Mouse (Mus musculus) heart, embryonic 13.5 days (tissue): ENCODE data around the gene Aen. TPM values are rescaled to one million over a fixed set of nuclear protein-coding genes. Genes with fewer than 3 reads are reported as not detected.

Source experiments
- ATAC-seq: fragments of 200-750 bp; cut with Nextera tagmentation; 2 replicates; pipeline ENCODE4 v1.8.0; 2017; ENCODE audit warnings: moderate TSS enrichment; ENCODE audit not compliant: insufficient number of reproducible peaks, low FRiP score, low TSS enrichment; ENCODE audit errors: extremely low read depth
- H3K27ac ChIP-seq: fragments of 300-500 bp; sonication (generic); replicated peaks from 2 replicates; pipeline ENCODE4 v1.5.1; 2015; ENCODE audit warnings: moderate library complexity, mild to moderate bottlenecking, inconsistent platforms
- H3K27me3 ChIP-seq: fragments of 300-500 bp; sonication (generic); replicated peaks from 2 replicates; pipeline ENCODE4 v1.6.1; 2015; ENCODE audit warnings: mild to moderate bottlenecking, inconsistent platforms
- H3K36me3 ChIP-seq: fragments of 300-500 bp; sonication (generic); 2 replicates; pipeline ENCODE4 v1.6.1; 2015; ENCODE audit warnings: mild to moderate bottlenecking, inconsistent platforms
- H3K4me1 ChIP-seq: fragments of 300-500 bp; sonication (generic); 2 replicates; pipeline ENCODE4 v1.6.1; 2015; ENCODE audit warnings: inconsistent platforms
- H3K4me2 ChIP-seq: fragments of 300-500 bp; sonication (generic); 2 replicates; pipeline ENCODE4 v1.6.1; 2015; ENCODE audit warnings: inconsistent platforms, mild to moderate bottlenecking, moderate library complexity
- H3K4me3 ChIP-seq: fragments of 300-500 bp; sonication (generic); 2 replicates; pipeline ENCODE4 v1.5.1; 2015; ENCODE audit warnings: moderate library complexity, mild to moderate bottlenecking, inconsistent platforms
- H3K9ac ChIP-seq: fragments of 300-500 bp; sonication (generic); 2 replicates; pipeline ENCODE4 v1.6.1; 2015; ENCODE audit warnings: inconsistent platforms, mild to moderate bottlenecking, moderate library complexity
- H3K9me3 ChIP-seq: fragments of 300-500 bp; sonication (generic); 2 replicates; pipeline ENCODE4 v1.6.1; 2016; ENCODE audit warnings: inconsistent platforms
- WGBS: fragments of 180-500 bp; shearing (Covaris S2); methylation state at CpG from one replicate; pipeline ENCODE4 v1.1.7; 2015; ENCODE audit warnings: mixed read lengths; 5-methylcytosine and 5-hydroxymethylcytosine counted together
- polyA plus RNA-seq: library from polyadenylated mRNA; unstranded; fragments of >200 nt; fragmentation: Nextera tagmentation; extraction: Ambion mirVana; gene quantifications from 2 replicates; pipeline ENCODE4 v1.2.1, GENCODE M21; 2015

The Aen gene
- polyA plus RNA-seq, 1 experiment from 2014 or later: 29.5 TPM

DNA sequence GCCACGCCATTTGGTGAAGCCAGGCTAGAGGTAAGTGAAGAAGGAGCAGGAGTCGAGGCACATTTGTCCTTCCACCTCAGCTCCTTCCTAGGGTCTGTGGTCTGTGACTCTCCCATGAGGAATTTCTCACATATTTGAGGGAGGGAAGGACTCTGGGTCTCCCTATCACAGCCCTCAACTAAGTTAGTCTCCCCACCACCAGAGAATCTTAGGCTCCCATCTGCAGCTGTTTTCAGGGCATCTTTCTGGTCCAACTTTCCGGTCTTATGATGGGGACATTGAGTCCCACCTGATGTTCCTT lies 18.8 kb downstream of the Aen start:
- H3K9me3 ChIP-seq: no peaks in the 10 kb centered on the region
- H3K27ac ChIP-seq: no peak overlapping the region
- peaks cover 6% of the 10 kb centered on the region for H3K36me3 ChIP-seq
- no peak overlapping the region for H3K4me3 ChIP-seq
- H3K4me1 ChIP-seq: peaks cover 23% of the 10 kb centered on the region
- WGBS: 66% methylated on average over 3 of the region's 3 CpGs
- H3K9ac ChIP-seq: no peak overlapping the region
- H3K27me3 ChIP-seq: peaks cover 4% of the 10 kb centered on the region; the same call in 1 of the 2 replicates
- no peak for ATAC-seq
- no peak overlapping the region for H3K4me2 ChIP-seq

DNA sequence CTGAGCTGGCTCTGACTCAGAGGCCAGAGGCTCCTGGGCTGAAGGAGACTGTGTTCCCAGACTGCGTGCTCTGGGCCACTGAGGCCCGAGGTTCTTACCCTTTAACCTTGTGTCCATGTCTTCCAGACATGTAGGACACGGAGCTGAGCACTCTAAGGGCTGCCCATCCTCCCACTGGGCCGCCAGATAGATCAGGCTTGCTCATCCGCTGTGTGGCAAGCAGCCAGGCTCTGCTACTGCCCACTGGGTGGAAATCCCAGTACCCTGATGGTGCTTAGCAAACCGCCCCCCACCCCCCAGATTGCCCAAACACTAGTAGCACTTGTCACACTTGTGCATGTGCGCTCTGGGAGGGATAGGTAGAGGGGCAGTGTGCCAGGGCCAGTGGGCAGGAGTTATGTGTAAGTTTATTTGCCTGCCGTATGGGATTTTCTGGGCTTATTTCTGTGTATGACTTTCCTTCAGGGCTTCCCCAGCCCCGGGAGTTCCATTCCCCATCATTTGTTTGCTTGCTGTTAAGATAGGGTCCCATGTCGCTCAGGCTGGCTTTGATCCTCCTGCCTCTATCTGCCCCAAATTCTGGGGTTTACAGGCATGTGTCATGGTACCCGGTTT lies 19.3 kb downstream of the Aen start:
- WGBS: 78% methylated on average over 11 of the region's 11 CpGs
- Histone ChIP-seq H3K9me3 (no peaks in the 10 kb centered on the region), H3K36me3 (0 out of 2 replicates have a peak, but pooled peaks cover under 1% of the 10 kb centered on the region), H3K4me2 (no peak overlapping the region), H3K4me3 (no peak overlapping the region), H3K27me3 (peaks cover 7% of the 10 kb centered on the region; the same call in 1 of the 2 replicates), H3K4me1 (peaks cover 23% of the 10 kb centered on the region), H3K27ac (no peak overlapping the region), H3K9ac (no peak overlapping the region)
- ATAC-seq: no peak

DNA sequence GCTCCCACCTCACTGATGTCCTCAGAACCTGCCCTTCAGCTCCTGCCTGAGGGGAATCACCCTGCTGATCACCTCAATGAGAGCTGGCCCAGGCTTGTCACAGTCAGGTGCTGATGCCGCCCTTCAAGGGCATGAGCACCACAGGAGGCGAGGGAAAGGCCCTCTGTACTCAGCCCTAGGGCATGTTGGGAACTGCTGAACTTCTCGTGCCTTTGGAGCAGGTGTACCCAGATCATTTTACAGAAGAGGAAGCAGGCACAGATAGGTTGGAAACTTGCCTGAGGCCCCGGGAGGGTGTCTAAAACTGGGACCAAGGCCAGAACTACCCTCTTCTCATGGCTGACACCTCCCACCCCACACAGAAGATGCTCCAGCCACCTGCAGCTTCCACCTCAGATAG lies 23.0 kb downstream of the Aen start:
- Histone ChIP-seq H3K9ac (no peak overlapping the region), H3K27ac (no peak overlapping the region), H3K4me2 (no peak overlapping the region), H3K4me1 (peaks cover 10% of the 10 kb centered on the region), H3K4me3 (no peak overlapping the region), H3K36me3 (no peaks in the 10 kb centered on the region), H3K9me3 (no peaks in the 10 kb centered on the region), H3K27me3 (peaks cover 26% of the 10 kb centered on the region)
- WGBS: 34% methylated on average over 4 of the region's 4 CpGs
- ATAC-seq: no peak

DNA sequence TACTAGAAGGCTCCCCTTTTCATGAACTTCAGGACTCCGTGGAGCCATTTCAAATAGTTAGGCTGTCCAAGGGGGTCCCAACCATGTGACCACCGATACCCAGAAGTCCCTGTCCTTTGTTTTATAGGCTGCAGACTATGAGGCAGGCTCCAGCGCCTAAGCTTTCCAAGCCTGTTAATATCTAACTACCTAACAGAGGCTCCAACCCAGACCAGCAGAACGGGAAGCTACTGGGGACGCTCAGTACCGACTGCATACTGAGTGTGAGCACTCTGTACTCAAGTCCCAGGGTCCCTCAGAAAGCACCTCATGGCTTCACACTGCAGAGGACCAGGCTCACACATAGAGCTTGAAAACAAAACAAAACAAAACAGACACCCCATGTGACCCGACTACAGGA lies 26.9 kb downstream of the Aen start:
- 69% methylated on average over 7 of the region's 7 CpGs for WGBS
- no peak overlapping the region for H3K9ac ChIP-seq

GRCm38 (mm10) chr7:78924300-78924699 lies 28.6 kb downstream of the Aen start:
- H3K9ac ChIP-seq: no peak overlapping the region
- no peaks in the 10 kb centered on the region for H3K36me3 ChIP-seq
- H3K9me3 ChIP-seq: no peaks in the 10 kb centered on the region
- H3K4me1 ChIP-seq: no peaks in the 10 kb centered on the region
- no peak overlapping the region for H3K4me2 ChIP-seq
- H3K4me3 ChIP-seq: no peak overlapping the region
- no peak for ATAC-seq
- H3K27ac ChIP-seq: no peak overlapping the region
- peaks cover 44% of the 10 kb centered on the region for H3K27me3 ChIP-seq
- 7% methylated on average over 6 of the region's 6 CpGs for WGBS

More for the DNA sequence above, 26.9 kb downstream of the Aen start:
- H3K4me1 ChIP-seq: 0 out of 2 replicates have a peak, but pooled peaks cover 2% of the 10 kb centered on the region
- no peaks in the 10 kb centered on the region for H3K36me3 ChIP-seq
- H3K9me3 ChIP-seq: no peaks in the 10 kb centered on the region
- H3K27me3 ChIP-seq: peaks cover 47% of the 10 kb centered on the region
- no peak for ATAC-seq
- H3K4me3 ChIP-seq: no peak overlapping the region
- no peak overlapping the region for H3K27ac ChIP-seq
- no peak overlapping the region for H3K4me2 ChIP-seq

GRCm38 (mm10) chr7:78924796-78925195 lies 29.1 kb downstream of the Aen start:
- ATAC-seq: no peak; the same call in 1 of the 2 replicates
- peaks cover 41% of the 10 kb centered on the region for H3K27me3 ChIP-seq
- no peak overlapping the region for H3K27ac ChIP-seq
- no peak overlapping the region for H3K4me2 ChIP-seq
- WGBS: 62% methylated on average over 7 of the region's 7 CpGs
- H3K9me3 ChIP-seq: no peaks in the 10 kb centered on the region
- no peaks in the 10 kb centered on the region for H3K36me3 ChIP-seq
- no peak overlapping the region for H3K9ac ChIP-seq
- H3K4me1 ChIP-seq: no peaks in the 10 kb centered on the region
- no peak overlapping the region for H3K4me3 ChIP-seq

GRCm38 (mm10) chr7:78925680-78926079 lies 30.0 kb downstream of the Aen start:
- peaks cover 41% of the 10 kb centered on the region for H3K27me3 ChIP-seq
- H3K27ac ChIP-seq: no peak overlapping the region
- H3K4me3 ChIP-seq: no peak overlapping the region
- no peaks in the 10 kb centered on the region for H3K9me3 ChIP-seq
- H3K4me1 ChIP-seq: no peaks in the 10 kb centered on the region
- H3K36me3 ChIP-seq: no peaks in the 10 kb centered on the region
- no peak overlapping the region for H3K9ac ChIP-seq
- no peak for ATAC-seq
- 78% methylated on average over 7 of the region's 7 CpGs for WGBS
- no peak overlapping the region for H3K4me2 ChIP-seq

GRCm38 (mm10) chr7:78926156-78926555 lies 30.5 kb downstream of the Aen start:
- Histone ChIP-seq H3K27ac (no peak overlapping the region), H3K4me3 (no peak overlapping the region), H3K9ac (no peak overlapping the region), H3K36me3 (no peaks in the 10 kb centered on the region), H3K27me3 (peaks cover 41% of the 10 kb centered on the region), H3K9me3 (no peaks in the 10 kb centered on the region), H3K4me2 (no peak overlapping the region), H3K4me1 (no peaks in the 10 kb centered on the region)
- WGBS: 79% methylated on average over 9 of the region's 9 CpGs
- no peak for ATAC-seq

DNA sequence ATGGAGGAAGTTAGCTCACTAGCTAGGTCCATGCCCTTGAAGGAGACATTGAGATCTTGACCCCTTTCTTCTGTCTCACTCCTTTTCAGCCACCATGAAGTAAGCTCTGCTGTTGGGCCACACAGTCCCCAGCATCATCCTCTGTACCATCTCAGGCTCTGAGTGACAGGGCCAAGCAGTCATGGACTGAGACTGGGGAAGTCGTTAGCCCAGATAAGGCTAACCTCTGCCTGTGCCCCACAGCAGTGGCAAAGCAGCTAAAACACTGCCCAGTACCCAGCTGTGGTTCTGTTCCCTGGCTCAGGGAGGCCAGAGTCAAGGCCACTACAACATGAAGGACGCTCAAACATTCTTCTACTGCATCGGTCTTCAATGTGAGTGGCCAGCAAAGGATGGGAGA lies 31.6 kb downstream of the Aen start:
- Histone ChIP-seq H3K9ac (no peak overlapping the region), H3K9me3 (no peaks in the 10 kb centered on the region), H3K4me3 (no peak overlapping the region), H3K27me3 (peaks cover 33% of the 10 kb centered on the region), H3K36me3 (no peaks in the 10 kb centered on the region), H3K4me1 (no peaks in the 10 kb centered on the region), H3K4me2 (no peak overlapping the region), H3K27ac (no peak overlapping the region)
- 58% methylated on average over 3 of the region's 3 CpGs for WGBS
- ATAC-seq: no peak

DNA sequence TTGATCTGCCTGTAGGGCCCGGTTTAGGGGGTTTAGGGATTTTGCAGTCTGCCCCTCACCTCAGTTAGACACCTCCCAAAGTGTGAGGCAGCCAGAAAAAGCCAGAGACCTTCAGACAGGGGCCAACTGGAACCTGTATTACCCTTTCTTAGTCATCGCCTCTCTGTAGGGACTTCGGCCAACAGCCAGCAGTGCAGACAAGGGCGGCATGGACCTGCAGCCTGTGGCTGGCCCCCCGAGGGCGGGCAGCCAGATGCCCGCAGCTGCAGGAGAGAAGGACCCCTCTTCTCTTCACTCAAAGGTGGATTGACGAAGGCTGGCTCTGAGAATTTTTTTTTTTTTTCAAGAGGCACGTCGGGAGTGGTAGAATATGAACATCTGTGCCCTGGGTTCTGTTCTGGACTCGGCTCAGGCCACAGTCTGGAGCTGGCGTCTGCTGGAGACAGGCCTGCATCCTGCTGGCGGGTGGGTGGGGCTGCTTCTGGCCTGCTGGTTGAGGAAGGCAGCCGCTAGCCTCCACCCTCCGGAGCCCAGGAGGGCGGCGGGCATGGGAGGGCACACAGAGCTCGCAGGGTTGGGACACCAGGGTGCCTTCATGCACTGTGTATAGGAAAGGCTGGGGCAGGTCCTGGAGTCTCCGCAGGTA lies 43.4 kb downstream of the Aen start:
- Histone ChIP-seq H3K27me3 (peaks cover 11% of the 10 kb centered on the region; the same call in 1 of the 2 replicates), H3K9me3 (no peaks in the 10 kb centered on the region), H3K36me3 (no peaks in the 10 kb centered on the region), H3K4me2 (no peak overlapping the region), H3K27ac (no peak overlapping the region), H3K4me3 (no peak overlapping the region), H3K9ac (no peak overlapping the region), H3K4me1 (0 out of 2 replicates have a peak, but pooled peaks cover 3% of the 10 kb centered on the region)
- no peak for ATAC-seq
- 60% methylated on average over 19 of the region's 19 CpGs for WGBS

- WGBS: 53% methylated on average over 3 of the region's 3 CpGs
- H3K4me3 ChIP-seq: no peak overlapping the region
Observed at GRCm38 (mm10) chr7:78940971-78941370, 45.3 kb downstream of the Aen start.

DNA sequence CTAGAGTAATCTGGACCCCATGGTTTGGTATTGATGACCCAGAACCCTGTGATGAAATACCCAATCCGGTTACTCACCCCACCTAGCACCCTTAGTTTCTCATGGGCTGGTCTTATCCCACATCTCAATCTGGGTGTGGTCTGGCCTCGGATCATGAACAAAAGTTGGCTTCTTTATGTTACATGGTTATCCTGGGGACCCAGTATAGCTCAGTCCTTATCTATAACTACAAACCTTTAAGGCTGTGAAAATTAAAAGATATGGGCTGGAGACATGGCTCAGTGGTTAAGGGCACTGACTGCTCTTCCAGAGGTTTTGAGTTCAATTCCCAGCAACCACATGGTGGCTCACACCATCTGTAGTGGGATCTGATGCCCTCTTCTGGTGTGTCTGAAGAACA lies 46.9 kb downstream of the Aen start:
- H3K9ac ChIP-seq: no peak overlapping the region
- H3K27ac ChIP-seq: no peak overlapping the region
- WGBS: 76% methylated on average over 2 of the region's 2 CpGs
- H3K4me2 ChIP-seq: no peak overlapping the region
- ATAC-seq: no peak
- no peaks in the 10 kb centered on the region for H3K9me3 ChIP-seq
- H3K36me3 ChIP-seq: no peaks in the 10 kb centered on the region
- H3K4me3 ChIP-seq: no peak overlapping the region
- 0 out of 2 replicates have a peak, but pooled peaks cover 3% of the 10 kb centered on the region for H3K4me1 ChIP-seq
- 0 out of 2 replicates have a peak, but pooled peaks cover 5% of the 10 kb centered on the region for H3K27me3 ChIP-seq

More at GRCm38 (mm10) chr7:78940971-78941370, 45.3 kb downstream of the Aen start:
- Histone ChIP-seq H3K27ac (no peak overlapping the region), H3K4me2 (no peak overlapping the region), H3K4me1 (0 out of 2 replicates have a peak, but pooled peaks cover 3% of the 10 kb centered on the region), H3K27me3 (peaks cover 10% of the 10 kb centered on the region; the same call in 1 of the 2 replicates), H3K9me3 (no peaks in the 10 kb centered on the region), H3K36me3 (no peaks in the 10 kb centered on the region), H3K9ac (no peak overlapping the region)
- ATAC-seq: no peak; the same call in 1 of the 2 replicates
